Mouse (Mus musculus) heart, adult 2 months (tissue): ENCODE data around the gene Psmb11. TPM values are rescaled to one million over a fixed set of nuclear protein-coding genes. Genes with fewer than 3 reads are reported as not detected.
A peak's percentile ranks its signal among the peaks of the same experiment; 100 is the strongest.

Source experiments
- DNase-seq, 2 experiments: peaks; one replicate each; pipeline ENCODE4 v3.0.0; 2021
- H3K27ac ChIP-seq: fragments of 200-600 bp; 2 replicates; pipeline ENCODE4 v1.8.1; 2022
- H3K27me3 ChIP-seq: fragments of 200-500 bp; 2 replicates; pipeline ENCODE4 v1.6.1; 2012; ENCODE audit warnings: mild to moderate bottlenecking, low read length, inconsistent platforms, mixed read lengths; ENCODE audit not compliant: control insufficient read depth, insufficient read depth
- H3K36me3 ChIP-seq: fragments of 200-500 bp; 2 replicates; pipeline ENCODE4 v1.6.1; 2012; ENCODE audit warnings: low read length, inconsistent platforms; ENCODE audit not compliant: control insufficient read depth, insufficient read depth
- H3K4me1 ChIP-seq: fragments of 200-500 bp; 2 replicates; pipeline ENCODE4 v1.6.1; 2011; ENCODE audit warnings: low read length; ENCODE audit not compliant: control insufficient read depth, insufficient read depth
- H3K4me3 ChIP-seq: fragments of 200-600 bp; 2 replicates; pipeline ENCODE4 v1.8.1; 2022
- H3K79me2 ChIP-seq: fragments of 200-500 bp; replicated peaks from 2 replicates; pipeline ENCODE4 v1.6.1; 2012; ENCODE audit warnings: mild to moderate bottlenecking, inconsistent platforms, low read length, moderate library complexity, mixed read lengths; ENCODE audit not compliant: control insufficient read depth, insufficient read depth
- H3K9ac ChIP-seq: fragments of 200-500 bp; 2 replicates; pipeline ENCODE4 v1.6.1; 2012; ENCODE audit warnings: low read depth, mild to moderate bottlenecking, control low read depth, inconsistent platforms, low read length, mixed read lengths
- CTCF ChIP-seq: fragments of 200-600 bp; IDR thresholded peaks from 2 replicates; pipeline ENCODE4 v1.8.1; 2022; ENCODE audit warnings: antibody characterized with exemption, mild to moderate bottlenecking, moderate library complexity
- EP300 ChIP-seq: fragments of 200-500 bp; IDR thresholded peaks from 2 replicates; pipeline ENCODE4 v1.6.1; 2011; ENCODE audit warnings: low read depth, low read length, control low read depth; ENCODE audit not compliant: insufficient read depth
- POLR2A ChIP-seq: fragments of 200-500 bp; IDR thresholded peaks from 2 replicates; pipeline ENCODE4 v1.6.1; 2011; ENCODE audit warnings: mild to moderate bottlenecking, low read depth, low read length, control low read depth; ENCODE audit not compliant: insufficient read depth
- WGBS: fragments of 180-500 bp; shearing (Covaris S2); methylation state at CpG from one replicate; pipeline ENCODE4 v1.1.7; 2018; 5-methylcytosine and 5-hydroxymethylcytosine counted together
- intact Hi-C: fragments of 180-260 bp; cut with DNase I; formaldehyde crosslinking; loops from one replicate; pipeline ENCODE4 v1.15.1; 2025
- polyA plus RNA-seq: library from polyadenylated mRNA; depleted of rRNA; stranded (reverse); fragments of >200 nt; gene quantifications from 2 replicates; pipeline ENCODE4 v1.2.3, GENCODE M21; 2012
- total RNA-seq, 2 experiments: library from RNA; stranded (reverse); gene quantifications; 2 replicates each; pipeline ENCODE4 v1.2.3; 2021

Gene Psmb11
- total and polyA plus RNA-seq, 3 experiments: not detected

GRCm38 (mm10) chr14:54630583-54631239, 9.5 kb downstream of the Psmb11 start:
- intact Hi-C loops: no loop called here
- H3K4me1 ChIP-seq: no peaks in the 10 kb centered on the region
- WGBS: 77% methylated on average over 11 of the region's 11 CpGs
- H3K36me3 ChIP-seq: no peaks in the 10 kb centered on the region
- H3K4me3 ChIP-seq: no peak overlapping the region
- H3K27ac ChIP-seq: no peak overlapping the region
- TF ChIP-seq EP300 (no peak), CTCF (no peak), POLR2A (no peak)
- no peak for DNase-seq
- no peaks in the 10 kb centered on the region for H3K79me2 ChIP-seq
- H3K27me3 ChIP-seq: no peaks in the 10 kb centered on the region
- no peak overlapping the region for H3K9ac ChIP-seq

GRCm38 (mm10) chr14:54631240-54631599, 10.0 kb downstream of the Psmb11 start:
- Histone ChIP-seq H3K27me3 (no peaks in the 10 kb centered on the region), H3K79me2 (no peaks in the 10 kb centered on the region), H3K4me3 (no peak overlapping the region), H3K27ac (no peak overlapping the region), H3K4me1 (no peaks in the 10 kb centered on the region), H3K9ac (no peak overlapping the region), H3K36me3 (no peaks in the 10 kb centered on the region)
- intact Hi-C loops: no loop called here
- TF ChIP-seq EP300: no peak
- no peak for TF ChIP-seq POLR2A
- TF ChIP-seq CTCF: no peak
- WGBS: 82% methylated on average over 4 of the region's 4 CpGs
- no peak for DNase-seq

- no peaks in the 10 kb centered on the region for H3K79me2 ChIP-seq
- H3K4me1 ChIP-seq: no peaks in the 10 kb centered on the region
- H3K36me3 ChIP-seq: no peaks in the 10 kb centered on the region
- H3K4me3 ChIP-seq: no peak overlapping the region
- TF ChIP-seq CTCF (no peak), EP300 (no peak), POLR2A (no peak)
- no peak overlapping the region for H3K27ac ChIP-seq
- DNase-seq: no peak
- WGBS: 92% methylated on average over 37 of the region's 37 CpGs
- intact Hi-C loops: no loop called here
- no peaks in the 10 kb centered on the region for H3K27me3 ChIP-seq
- H3K9ac ChIP-seq: no peak overlapping the region
These were observed 11.0 kb downstream of the Psmb11 start for GRCm38 (mm10) chr14:54632252-54632651.

GRCm38 (mm10) chr14:54634182-54634581, 12.9 kb downstream of the Psmb11 start:
- Histone ChIP-seq H3K79me2 (no peaks in the 10 kb centered on the region), H3K27ac (no peak overlapping the region), H3K27me3 (no peaks in the 10 kb centered on the region), H3K9ac (no peak overlapping the region), H3K4me3 (no peak overlapping the region), H3K4me1 (no peaks in the 10 kb centered on the region), H3K36me3 (no peaks in the 10 kb centered on the region)
- intact Hi-C loops: no loop called here
- DNase-seq: no peak
- WGBS: 70% methylated on average over 4 of the region's 4 CpGs
- TF ChIP-seq POLR2A (no peak), CTCF (0 out of 2 replicates have a peak, but pooled peaks have one; percentile 8)

GRCm38 (mm10) chr14:54636954-54637353, 15.7 kb downstream of the Psmb11 start:
- 55% methylated on average over 8 of the region's 8 CpGs for WGBS
- no peaks in the 10 kb centered on the region for H3K27me3 ChIP-seq
- peak in 1 of 2 experiments; percentile 59 for DNase-seq
- TF ChIP-seq POLR2A: no peak
- TF ChIP-seq CTCF: peak; percentile 88
- no peaks in the 10 kb centered on the region for H3K79me2 ChIP-seq
- intact Hi-C loops: no loop called here
- H3K27ac ChIP-seq: no peak overlapping the region
- H3K4me3 ChIP-seq: no peak overlapping the region
- no peak overlapping the region for H3K9ac ChIP-seq
- no peaks in the 10 kb centered on the region for H3K4me1 ChIP-seq
- H3K36me3 ChIP-seq: no peaks in the 10 kb centered on the region

- Histone ChIP-seq H3K27me3 (no peaks in the 10 kb centered on the region), H3K4me3 (no peak overlapping the region), H3K36me3 (no peaks in the 10 kb centered on the region), H3K4me1 (no peaks in the 10 kb centered on the region), H3K79me2 (no peaks in the 10 kb centered on the region), H3K27ac (no peak overlapping the region), H3K9ac (no peak overlapping the region)
- intact Hi-C loops: no loop called here
- DNase-seq: no peak
- TF ChIP-seq CTCF (peak; percentile 28), POLR2A (no peak), EP300 (no peak)
- 55% methylated on average over 5 of the region's 5 CpGs for WGBS
These were observed 17.0 kb downstream of the Psmb11 start for GRCm38 (mm10) chr14:54638210-54638609.
